Mouse (Mus musculus) left cerebral cortex, adult 18-20 months (tissue): ENCODE results near the gene Zfp668. TPM values are rescaled to one million over a fixed set of nuclear protein-coding genes. Genes with fewer than 3 reads are reported as not detected.
"Not testable (repeated sequence)": the region's sequence is repeated elsewhere in the genome, so short reads cannot be mapped to it uniquely, and the experiment has no call there.

Experiments used
- DNase-seq, 2 experiments: peaks; one replicate each; pipeline ENCODE4 v3.0.0; 2021 to 2022; ENCODE audit warnings: low spot score in 2 of 2, mixed read lengths in 1 of 2
- total RNA-seq, 2 experiments: library from RNA; stranded (reverse); gene quantifications; 2 replicates each; pipeline ENCODE4 v1.2.3; 2021

Zfp668 gene
- total RNA-seq, 2 experiments from 2014 or later = 19.5 to 20.5 TPM

DNA sequence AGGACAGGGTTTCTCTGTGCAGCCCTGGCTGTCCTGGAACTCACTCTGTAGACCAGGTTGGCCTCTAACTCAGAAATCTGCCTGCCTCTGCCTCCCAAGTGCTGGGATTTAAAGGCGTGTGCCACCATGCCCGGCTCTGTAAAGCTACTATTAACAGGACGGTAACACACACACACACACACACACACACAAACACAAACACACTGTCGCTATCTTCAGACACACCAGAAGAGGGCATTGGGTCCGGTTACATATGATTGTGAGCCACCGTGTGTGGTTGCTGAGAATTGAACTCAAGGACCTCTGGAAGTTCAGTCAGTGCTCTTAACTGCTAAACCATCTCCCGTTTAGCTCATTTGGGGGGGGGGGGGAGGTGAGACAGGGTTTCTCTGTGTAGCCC, 19.3 kb upstream of the Zfp668 start:
- not testable (repeated sequence) for DNase-seq

DNA sequence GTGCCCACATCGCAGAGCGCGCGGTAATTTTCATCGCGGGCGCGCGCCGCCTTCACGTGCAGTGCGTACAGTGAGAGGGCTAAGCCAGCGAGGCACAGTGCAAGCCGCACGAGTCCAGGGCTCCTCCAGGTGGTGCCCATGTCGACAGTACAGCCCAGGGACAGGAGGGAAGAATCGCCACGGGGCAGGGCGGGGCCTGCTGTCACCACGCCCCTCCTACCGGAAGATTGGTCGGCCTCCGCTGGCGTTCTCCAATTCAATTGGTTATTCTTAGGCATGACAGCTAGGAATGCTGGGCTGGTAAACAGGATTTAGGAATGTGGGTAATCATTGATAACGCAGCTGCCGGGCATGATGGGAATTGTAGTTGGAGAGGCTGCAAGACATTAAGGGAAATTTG, 18.8 kb upstream of the Zfp668 start, which contains the start of the genes Gm21974 and Vkorc1:
Gene Gm21974, minus strand, starts transcription at position 13 of the 400 bp plus-strand sequence.
Gene Vkorc1, minus strand, starts transcription at position 176 of the 400 bp plus-strand sequence.
- DNase-seq = peak; percentile 90 to 94

GRCm38 (mm10) chr7:127894480-127894879, 17.9 kb upstream of the Zfp668 start:
- DNase-seq = no peak

- DNase-seq = no peak
These were observed 14.2 kb upstream of the Zfp668 start, which contains the start of gene Prss53 for GRCm38 (mm10) chr7:127890798-127891197. Gene Prss53, minus strand, starts transcription at chr7:127890970.

DNA sequence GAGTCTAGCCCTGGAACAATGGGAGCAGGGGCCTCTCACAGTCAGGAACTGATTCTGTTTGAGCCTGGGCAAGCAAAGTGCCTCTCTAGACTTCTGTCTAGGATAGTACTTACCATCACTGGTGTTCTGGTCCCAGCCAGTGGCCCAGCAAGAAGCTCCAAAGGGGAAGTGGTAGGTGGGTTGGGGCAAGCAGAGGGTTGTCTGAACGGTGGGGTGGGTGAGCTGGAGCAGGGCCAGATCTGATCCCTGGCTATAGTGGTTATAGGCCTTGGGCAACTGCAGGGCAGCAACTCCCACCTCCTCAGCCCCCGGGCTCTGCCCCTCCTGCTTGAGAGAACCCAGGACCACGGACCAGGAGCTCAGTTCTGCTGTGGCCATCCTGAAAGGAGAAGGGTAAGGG, 12.2 kb upstream of the Zfp668 start:
- DNase-seq = no peak

GRCm38 (mm10) chr7:127887781-127888180, 11.2 kb upstream of the Zfp668 start:
- no peak for DNase-seq

- DNase-seq = no peak
These were observed 10.6 kb upstream of the Zfp668 start for GRCm38 (mm10) chr7:127887191-127887590.

- no peak for DNase-seq
These were observed 9.9 kb upstream of the Zfp668 start for GRCm38 (mm10) chr7:127886551-127886950.

GRCm38 (mm10) chr7:127885951-127886350, 9.3 kb upstream of the Zfp668 start:
- DNase-seq = peak in 1 of 2 experiments; percentile 32

DNA sequence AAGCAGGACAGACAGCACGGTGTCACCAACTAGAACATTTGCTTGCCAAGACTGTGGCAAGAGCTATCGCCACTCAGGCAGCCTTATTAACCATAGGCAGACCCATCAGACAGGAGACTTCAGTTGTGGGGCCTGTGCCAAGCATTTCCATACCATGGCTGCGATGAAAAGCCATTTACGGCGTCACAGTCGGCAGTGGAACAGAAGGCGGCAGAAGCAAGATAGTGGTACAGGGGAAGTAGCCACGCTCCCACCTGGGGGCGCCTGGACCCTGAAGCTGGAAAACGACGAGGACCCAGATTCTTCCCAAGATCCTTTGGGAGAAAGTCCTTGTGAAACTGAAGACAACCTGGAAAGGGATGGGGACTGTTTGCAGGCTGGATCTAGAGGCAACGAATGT, 3.8 kb upstream of the Zfp668 start:
- no peak for DNase-seq

- no peak for DNase-seq
These were observed 2.7 kb upstream of the Zfp668 start for GRCm38 (mm10) chr7:127879301-127879700.

- peak; percentile 65 to 73 for DNase-seq
These were observed 574 bp downstream of the Zfp668 start, which contains the start of gene Zfp646 for GRCm38 (mm10) chr7:127876041-127876466. Gene Zfp646, plus strand, starts transcription at chr7:127876221.

DNA sequence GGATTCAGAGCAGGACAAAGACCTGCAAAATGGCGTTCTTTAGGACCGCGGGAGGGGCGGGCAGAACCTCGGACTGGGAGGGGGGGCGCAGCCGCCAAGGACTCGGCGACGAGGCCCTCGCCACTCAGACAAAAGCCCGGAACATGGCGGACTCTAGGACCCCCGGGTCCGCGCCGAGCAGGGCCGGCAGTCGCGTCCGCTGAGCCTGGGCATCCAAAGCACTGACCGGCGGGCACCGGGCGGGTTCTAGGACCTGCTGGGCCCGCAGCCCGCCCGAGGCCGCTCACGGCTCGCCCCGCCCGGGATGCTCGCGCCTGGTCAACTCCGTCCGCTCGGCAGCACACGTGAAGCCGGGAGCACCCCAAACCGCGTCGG, 1.0 kb downstream of the Zfp668 start:
- DNase-seq = peak; percentile 95 to 96

- DNase-seq = no peak
These were observed 1.6 kb downstream of the Zfp668 start for GRCm38 (mm10) chr7:127874812-127875626.

DNA sequence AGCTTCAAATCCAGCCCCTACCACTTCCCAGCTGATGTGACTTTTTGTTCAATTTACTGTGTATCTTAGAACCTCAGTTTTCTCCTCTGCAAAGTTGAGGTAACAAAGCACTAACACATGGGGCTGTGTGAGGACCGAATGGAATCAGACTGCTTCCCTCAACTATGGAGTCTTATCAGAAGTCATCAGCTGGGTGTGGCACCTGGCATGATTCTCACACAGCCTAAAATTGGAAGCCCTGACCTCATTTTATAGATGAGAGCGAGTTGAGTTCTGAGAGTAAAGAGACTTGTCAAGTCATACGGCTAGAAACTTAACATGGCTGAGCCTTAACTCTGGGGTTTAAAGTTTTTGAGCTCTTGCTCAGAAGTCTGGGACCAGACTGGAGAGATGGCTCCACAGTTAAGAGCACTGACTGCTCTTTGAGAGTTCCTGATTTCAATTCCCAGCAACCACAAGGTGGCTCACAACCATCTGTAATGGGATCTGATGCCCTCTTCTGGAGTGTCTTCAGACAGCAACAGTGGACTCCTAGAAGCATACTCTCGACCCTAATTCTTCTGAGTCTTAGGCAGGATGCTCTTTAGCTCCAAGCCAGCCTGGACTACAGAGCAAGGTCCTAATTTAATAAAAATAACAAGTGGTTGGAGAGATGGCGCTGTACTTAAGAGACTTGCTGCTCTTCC, 6.3 kb downstream of the Zfp668 start:
- DNase-seq = no peak

GRCm38 (mm10) chr7:127869149-127869810, 7.3 kb downstream of the Zfp668 start:
- DNase-seq = peak; percentile 21 to 40

GRCm38 (mm10) chr7:127867641-127868040, 9.0 kb downstream of the Zfp668 start:
- DNase-seq = no peak

DNA sequence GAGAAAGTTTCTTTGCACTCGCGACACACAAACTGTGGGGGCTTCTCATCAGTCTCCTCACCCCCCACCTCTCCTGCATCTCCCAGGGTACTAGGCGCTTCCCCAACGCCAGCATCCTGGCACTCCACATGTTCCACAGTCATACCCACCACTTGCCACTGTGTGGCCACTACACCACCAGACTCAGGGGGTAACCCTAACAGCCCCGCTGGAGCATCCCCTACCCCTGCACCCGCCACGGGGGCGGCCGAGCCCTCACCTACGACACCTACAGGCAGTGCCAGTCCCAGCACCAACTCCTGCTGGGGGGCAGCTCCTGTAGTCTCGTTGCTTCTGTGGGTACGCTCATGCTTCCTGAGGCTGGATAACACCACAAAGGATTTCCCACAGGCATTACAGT, 10.2 kb downstream of the Zfp668 start:
- no peak for DNase-seq

DNA sequence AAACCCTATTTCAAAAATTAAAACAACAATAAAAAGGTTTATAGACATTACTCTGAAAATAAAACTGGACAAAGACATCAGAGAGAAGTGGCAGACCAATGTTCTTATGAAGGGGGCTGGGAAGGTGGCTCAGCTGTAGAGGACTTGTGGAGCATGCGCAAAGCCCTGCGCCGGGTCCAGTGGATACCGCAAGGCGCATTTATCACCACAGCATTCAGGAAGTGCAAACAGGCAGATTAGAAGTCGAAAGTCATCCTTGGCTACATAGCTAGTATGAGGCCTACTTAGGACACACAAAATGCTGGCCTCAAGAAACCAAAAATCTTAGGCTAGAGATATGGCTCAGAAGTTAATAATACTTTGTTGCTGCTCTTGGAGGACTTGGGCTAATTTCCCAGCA, 18.4 kb downstream of the Zfp668 start:
- DNase-seq = no peak

- no peak for DNase-seq
These were observed 25.7 kb downstream of the Zfp668 start for GRCm38 (mm10) chr7:127850906-127851305.
